Mouse (Mus musculus): ENCODE measurements around the gene Glis3. TPM values are rescaled to one million over a fixed set of nuclear protein-coding genes. Genes with fewer than 3 reads are reported as not detected.

Glis3 gene
- total and polyA plus RNA-seq, 3 experiments, result not detected

Other genes starting within 250 kb of the Glis3 start
- gene Slc1a1, start 155.0 kb upstream of the Glis3 start, total RNA-seq (2012; rRNA removed), result 0.03 TPM in 1 of 2 replicates, not detected in the other
- under 1 TPM in 1 of 2 experiments, not detected in 1; 0.07 TPM for gene Slc1a1, start 155.0 kb upstream of the Glis3 start, polyA plus RNA-seq (2012; ENCODE audit: insufficient read depth in 1 of 2, insufficient read length in 2 of 2, low read depth in 1 of 2, low replicate concordance in 2 of 2, missing spikeins in 1 of 2)

All from MEL (cell line).